Mouse (Mus musculus): ENCODE results near the gene Ssx2ip. TPM values are rescaled to one million over a fixed set of nuclear protein-coding genes. Genes with fewer than 3 reads are reported as not detected.

The Ssx2ip gene
- polyA plus RNA-seq (2016; fragmentation: Nextera tagmentation; extraction: Ambion mirVana), result 20.1 and 23.0 TPM in 2 replicates

DNA sequence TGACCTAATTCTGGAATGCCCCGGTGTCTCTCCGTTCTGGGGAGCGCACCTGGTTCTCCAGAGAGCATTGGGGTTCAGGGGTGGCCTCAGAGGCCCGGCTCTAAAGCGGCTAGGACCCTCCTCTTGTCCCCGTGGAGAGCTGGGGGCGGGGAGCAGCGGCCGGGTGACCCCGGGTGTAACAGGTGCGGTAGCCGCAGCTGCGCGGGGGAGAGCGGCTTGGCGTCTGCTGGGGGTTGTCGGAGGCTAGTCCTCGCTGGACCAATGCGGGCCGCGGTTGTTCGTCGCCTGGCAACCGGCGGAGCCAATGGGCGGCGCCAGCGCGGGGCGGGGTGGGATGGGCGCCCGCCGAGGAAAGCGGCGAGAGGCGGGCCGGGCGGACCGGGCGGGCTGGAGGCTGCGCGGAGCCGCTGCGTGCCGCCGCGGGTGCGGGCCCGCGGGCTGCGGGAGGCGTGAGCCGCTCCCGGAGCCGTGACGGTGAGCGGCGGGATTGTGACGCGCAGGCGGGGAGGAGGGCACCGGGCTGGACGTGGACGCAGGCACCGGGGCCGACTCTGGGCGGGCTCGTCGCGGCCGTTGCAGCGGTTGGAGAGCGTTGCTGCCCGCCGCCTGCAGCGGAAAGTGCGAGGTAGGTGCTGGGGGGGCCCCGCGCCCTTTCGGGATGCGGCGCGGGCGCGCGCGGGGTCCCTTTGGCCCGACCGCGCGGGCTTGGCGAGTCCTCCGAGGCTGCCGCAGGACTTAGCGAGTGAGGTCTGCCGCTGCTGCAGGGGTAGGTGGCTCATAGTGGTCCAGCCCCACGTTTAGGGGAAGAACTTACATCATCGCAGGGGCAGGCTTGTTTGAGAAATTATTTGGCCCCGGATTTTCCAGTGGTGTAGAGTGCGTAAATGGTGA is at the start of gene Ssx2ip:
TSS of gene Ssx2ip (plus strand) at position 332 of the 891 bp plus-strand sequence.
- Histone ChIP-seq H3K4me1 (peaks cover 32% of the 10 kb centered on the region), H3K36me3 (no peaks in the 10 kb centered on the region), H3K27me3 (ENCODE audit: low read depth, poor library complexity, severe bottlenecking) (no peaks in the 10 kb centered on the region), H3K27ac (peak within 1 kb of the TSS; percentile 94), H3K4me3 (peak within 1 kb of the TSS; percentile 94), H3K9me3 (replicated peaks) (no peaks in the 10 kb centered on the region)
- DNase-seq (ENCODE audit: low spot score), result peak; percentile 100
- WGBS, result under 1% methylated on average over 100 of the region's 100 CpGs

DNA sequence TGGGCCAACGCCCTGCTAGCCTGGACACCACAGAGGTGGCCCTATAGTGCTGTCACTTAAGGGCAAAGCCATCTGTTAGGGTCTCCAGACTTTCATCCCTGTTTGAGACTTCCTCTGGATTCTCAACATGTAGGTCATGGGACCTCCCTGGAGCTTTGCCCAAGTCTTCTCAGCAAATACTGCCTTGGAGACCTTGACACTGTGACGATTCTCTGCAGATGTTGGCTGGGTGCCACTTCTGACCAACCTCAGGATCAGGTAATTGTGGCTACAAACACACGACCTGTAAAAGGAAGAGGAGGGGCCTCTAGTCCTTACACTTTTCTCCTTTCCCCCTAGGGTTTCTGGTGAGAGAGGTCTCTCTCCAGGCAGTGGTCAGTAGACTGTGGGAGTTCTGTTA is 49.3 kb upstream of the Ssx2ip start:
- H3K36me3 ChIP-seq, result no peaks in the 10 kb centered on the region
- no peaks in the 10 kb centered on the region for H3K4me1 ChIP-seq
- WGBS, result 89% methylated on average over 3 of the region's 3 CpGs
- no peaks in the 10 kb centered on the region for H3K27me3 ChIP-seq (ENCODE audit: low read depth, poor library complexity, severe bottlenecking)
- DNase-seq (ENCODE audit: low spot score), result no peak
- no peak overlapping the region for H3K27ac ChIP-seq
- H3K4me3 ChIP-seq, result no peak overlapping the region
- no peaks in the 10 kb centered on the region for H3K9me3 ChIP-seq (replicated peaks)

DNA sequence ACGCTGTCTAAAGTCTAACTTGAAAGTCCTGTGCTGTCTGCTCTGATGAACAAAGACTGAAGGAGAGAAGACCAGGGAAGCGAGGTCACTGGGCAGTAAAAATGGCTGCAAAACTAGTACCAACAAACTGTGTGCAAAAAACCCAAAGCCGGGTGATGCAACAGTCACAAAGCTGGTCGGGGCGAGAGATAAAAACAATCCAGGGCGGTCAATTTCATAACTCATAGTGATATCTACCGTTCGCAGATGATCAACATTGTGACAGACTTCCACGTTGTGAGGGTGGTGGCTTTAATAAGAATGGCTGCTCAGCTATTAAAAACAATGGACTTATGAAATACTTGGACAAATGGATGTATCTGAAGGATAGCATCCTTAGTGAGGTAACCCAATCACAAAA is 39.0 kb upstream of the Ssx2ip start:
- no peak for DNase-seq (ENCODE audit: low spot score)
- no peaks in the 10 kb centered on the region for H3K27me3 ChIP-seq (ENCODE audit: low read depth, poor library complexity, severe bottlenecking)
- H3K36me3 ChIP-seq, result no peaks in the 10 kb centered on the region
- WGBS, result 92% methylated on average over 9 of the region's 9 CpGs
- H3K4me3 ChIP-seq, result no peak overlapping the region
- H3K4me1 ChIP-seq, result no peaks in the 10 kb centered on the region
- H3K27ac ChIP-seq, result no peak overlapping the region
- no peaks in the 10 kb centered on the region for H3K9me3 ChIP-seq (replicated peaks)

DNA sequence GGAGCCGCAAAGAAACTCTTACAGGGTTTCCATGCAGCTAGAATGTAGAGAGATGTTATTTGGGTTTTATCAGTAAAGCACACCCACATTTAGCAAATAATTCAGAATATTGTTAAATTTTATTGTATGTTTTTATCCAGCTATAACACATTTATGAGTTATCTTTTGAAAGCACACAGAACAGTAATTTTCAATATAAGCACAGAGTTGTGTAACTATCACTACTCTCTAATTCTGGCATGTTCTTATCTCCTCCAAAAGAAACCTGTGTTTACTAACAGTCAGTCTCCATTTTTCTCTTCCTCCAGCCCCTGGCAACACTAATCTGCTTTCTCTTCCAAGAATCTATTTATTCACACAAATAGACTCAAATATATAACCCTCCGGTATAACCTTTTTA is 37.4 kb upstream of the Ssx2ip start:
- no peaks in the 10 kb centered on the region for H3K4me1 ChIP-seq
- no peak for DNase-seq (ENCODE audit: low spot score)
- no peaks in the 10 kb centered on the region for H3K27me3 ChIP-seq (ENCODE audit: low read depth, poor library complexity, severe bottlenecking)
- no peak overlapping the region for H3K27ac ChIP-seq
- no peaks in the 10 kb centered on the region for H3K36me3 ChIP-seq
- 96% methylated on average over 2 of the region's 2 CpGs for whole genome bisulfite sequencing
- no peaks in the 10 kb centered on the region for H3K9me3 ChIP-seq (replicated peaks)
- H3K4me3 ChIP-seq, result no peak overlapping the region

DNA sequence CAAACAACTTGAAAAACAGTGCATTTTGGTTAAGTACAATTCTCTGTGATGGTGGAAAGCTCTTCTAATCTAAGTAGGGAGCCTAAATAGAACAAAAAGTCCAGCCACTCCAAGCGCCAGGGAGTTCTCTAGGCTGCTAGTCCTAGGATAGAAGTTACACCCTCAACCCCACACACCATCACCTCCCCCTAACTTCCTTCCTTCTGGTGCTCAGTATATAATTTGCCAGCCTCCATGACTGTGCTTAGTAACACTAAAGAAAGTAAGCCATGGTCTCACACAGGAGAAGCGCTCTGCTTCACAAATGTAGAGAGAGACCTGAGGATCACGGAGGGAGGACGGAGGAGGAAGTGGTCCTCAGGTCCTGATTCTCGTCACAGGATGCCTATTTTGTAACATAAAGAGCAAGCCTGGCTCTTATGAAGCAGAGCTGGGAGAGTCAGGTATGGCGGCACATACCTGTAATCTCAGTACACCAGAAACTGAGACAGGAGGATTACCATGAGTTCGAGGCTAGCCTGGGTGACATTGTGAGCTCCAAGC is 33.8 kb upstream of the Ssx2ip start:
- Histone ChIP-seq H3K4me3 (no peak overlapping the region), H3K27me3 (ENCODE audit: low read depth, poor library complexity, severe bottlenecking) (no peaks in the 10 kb centered on the region), H3K36me3 (no peaks in the 10 kb centered on the region), H3K27ac (no peak overlapping the region), H3K4me1 (no peaks in the 10 kb centered on the region), H3K9me3 (replicated peaks) (no peaks in the 10 kb centered on the region)
- no peak for DNase-seq (ENCODE audit: low spot score)
- 88% methylated on average over 7 of the region's 7 CpGs for WGBS

DNA sequence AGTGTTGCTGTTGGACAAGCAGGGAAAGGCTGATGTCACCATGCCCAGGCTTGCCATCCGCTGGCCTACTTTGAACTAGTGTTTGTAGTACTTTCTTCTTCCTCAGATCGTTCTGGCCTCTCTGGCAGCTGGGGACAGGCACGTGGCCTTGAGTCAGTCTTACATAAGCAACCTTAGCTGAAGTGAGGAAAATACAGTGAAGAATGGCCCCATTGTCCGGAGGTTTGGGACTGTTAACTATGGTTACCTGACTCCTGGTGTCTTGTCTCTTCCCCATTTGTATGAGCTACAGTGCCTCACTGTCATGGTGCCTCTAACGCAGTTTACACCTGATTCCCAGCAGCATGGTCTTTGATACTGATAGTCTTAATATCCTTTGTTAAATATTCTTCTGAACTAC is 33.2 kb upstream of the Ssx2ip start:
- no peak overlapping the region for H3K27ac ChIP-seq
- H3K36me3 ChIP-seq, result no peaks in the 10 kb centered on the region
- no peaks in the 10 kb centered on the region for H3K27me3 ChIP-seq (ENCODE audit: low read depth, poor library complexity, severe bottlenecking)
- WGBS, result 84% methylated on average over 5 of the region's 5 CpGs
- no peak overlapping the region for H3K4me3 ChIP-seq
- no peak for DNase-seq (ENCODE audit: low spot score)
- H3K9me3 ChIP-seq (replicated peaks), result no peaks in the 10 kb centered on the region
- no peaks in the 10 kb centered on the region for H3K4me1 ChIP-seq

DNA sequence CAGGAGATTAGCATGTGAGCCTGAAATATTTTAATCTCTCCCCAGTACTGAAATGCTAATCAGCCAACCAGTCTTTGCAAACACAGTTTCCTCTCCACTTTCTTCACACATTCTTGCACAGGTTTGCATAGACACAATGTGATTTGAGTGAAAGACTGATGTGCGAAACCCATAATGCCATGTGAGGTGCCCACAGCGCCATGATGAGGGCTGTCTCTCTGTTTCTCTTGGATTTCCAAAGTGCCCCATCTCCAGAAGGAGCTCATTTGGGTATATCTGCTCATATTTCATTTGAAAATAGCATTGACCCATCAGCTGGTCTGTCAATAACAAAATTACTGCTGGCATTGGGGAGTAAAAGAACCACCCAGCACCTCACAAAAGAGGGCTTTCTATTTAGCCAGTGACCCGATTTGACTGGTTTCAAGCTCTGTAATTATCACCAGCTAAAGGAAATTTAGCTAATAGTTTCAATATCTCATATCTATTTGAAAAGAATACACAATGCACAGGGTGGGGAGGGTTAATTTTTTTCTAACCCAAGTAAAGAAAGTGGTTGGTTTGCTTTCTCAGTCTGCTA is 29.8 kb upstream of the Ssx2ip start:
- Histone ChIP-seq H3K4me3 (no peak overlapping the region), H3K27ac (no peak overlapping the region), H3K4me1 (no peaks in the 10 kb centered on the region), H3K9me3 (replicated peaks) (no peaks in the 10 kb centered on the region), H3K27me3 (ENCODE audit: low read depth, poor library complexity, severe bottlenecking) (no peaks in the 10 kb centered on the region), H3K36me3 (no peaks in the 10 kb centered on the region)
- no peak for DNase-seq (ENCODE audit: low spot score)
- WGBS, result 89% methylated on average over 3 of the region's 3 CpGs

DNA sequence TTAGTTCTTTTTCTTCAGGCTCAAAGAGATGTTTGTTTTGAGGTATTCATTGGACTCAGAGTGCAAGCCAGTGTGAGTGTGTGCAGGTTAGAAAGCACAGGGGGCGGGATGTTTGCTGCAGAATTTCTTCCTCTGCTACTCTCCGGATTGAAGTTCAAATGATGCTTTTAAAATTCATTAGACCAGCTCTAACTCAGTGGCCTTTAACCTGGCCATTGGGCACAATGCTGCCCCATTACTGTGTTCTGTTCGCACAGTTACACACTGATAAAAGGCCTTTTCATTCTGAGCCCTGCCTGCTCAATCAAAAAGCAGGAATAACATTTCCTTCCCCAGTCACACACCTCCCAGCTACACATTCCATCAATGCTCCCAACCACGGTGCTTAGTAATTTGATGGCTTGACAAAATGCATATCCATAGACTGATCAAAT is 29.2 kb upstream of the Ssx2ip start:
- Histone ChIP-seq H3K27ac (no peak overlapping the region), H3K27me3 (ENCODE audit: low read depth, poor library complexity, severe bottlenecking) (no peaks in the 10 kb centered on the region), H3K4me3 (no peak overlapping the region), H3K36me3 (no peaks in the 10 kb centered on the region), H3K9me3 (replicated peaks) (no peaks in the 10 kb centered on the region), H3K4me1 (no peaks in the 10 kb centered on the region)
- DNase-seq (ENCODE audit: low spot score), result no peak
- 82% methylated on average over 4 of the region's 4 CpGs for WGBS

DNA sequence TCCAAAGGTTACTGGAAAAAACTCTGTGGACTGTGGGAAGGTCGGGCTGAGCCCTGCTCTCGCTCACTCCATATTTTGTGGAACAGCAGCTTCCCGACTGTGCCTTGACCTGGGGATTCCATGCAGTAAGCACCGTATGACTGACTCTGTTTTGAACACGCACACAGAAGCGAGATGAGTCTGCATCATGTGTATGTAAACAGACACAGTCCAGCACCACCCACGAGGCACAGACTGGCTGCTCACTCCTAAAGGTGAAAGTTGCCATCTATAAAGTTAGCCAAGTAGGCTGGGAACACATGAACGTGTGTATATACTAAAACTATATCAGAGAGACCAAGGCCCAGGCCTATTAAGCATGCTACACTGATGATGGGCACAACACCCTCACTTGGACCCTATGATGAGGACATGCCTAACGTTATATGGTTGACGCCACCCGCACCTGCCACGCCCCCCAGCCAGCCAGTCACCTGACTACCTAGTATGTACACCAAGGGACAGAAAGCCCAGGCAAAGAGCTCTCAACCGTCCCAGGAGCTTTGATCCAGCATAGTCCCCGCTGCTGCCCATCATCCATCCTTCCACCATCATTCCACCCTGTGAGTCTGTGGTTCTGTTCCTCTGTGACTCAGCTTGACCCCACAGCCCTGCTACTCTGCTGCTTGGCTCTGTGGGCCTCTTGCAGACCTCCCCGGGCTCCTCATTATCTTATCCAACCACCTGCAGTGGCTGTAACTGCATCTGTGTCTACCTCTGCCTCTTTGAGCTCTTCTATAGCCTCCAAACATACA is 27.9 kb upstream of the Ssx2ip start:
- H3K9me3 ChIP-seq (replicated peaks), result no peaks in the 10 kb centered on the region
- no peaks in the 10 kb centered on the region for H3K27me3 ChIP-seq (ENCODE audit: low read depth, poor library complexity, severe bottlenecking)
- no peaks in the 10 kb centered on the region for H3K4me1 ChIP-seq
- DNase-seq (ENCODE audit: low spot score), result no peak
- 91% methylated on average over 15 of the region's 15 CpGs for WGBS
- no peak overlapping the region for H3K27ac ChIP-seq
- H3K36me3 ChIP-seq, result no peaks in the 10 kb centered on the region
- no peak overlapping the region for H3K4me3 ChIP-seq

DNA sequence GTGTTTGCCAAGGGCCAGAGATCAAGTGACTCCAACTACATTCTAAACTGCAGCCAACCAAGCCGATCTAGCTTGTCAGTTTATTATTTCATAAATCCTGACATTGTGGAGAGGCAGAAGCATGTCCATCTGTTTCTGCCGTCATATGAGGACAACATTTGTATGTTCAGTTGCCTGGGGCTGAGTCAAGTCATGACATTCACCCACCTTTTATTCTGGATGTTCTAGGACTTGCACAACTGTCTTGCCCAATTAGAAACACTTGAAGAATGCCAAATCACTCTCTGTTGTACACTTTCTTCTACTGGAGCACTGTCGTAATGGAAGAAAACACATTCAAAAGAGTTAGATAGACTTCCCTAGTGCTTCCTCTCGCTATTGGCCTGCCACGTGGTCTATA is 27.2 kb upstream of the Ssx2ip start:
- Histone ChIP-seq H3K4me1 (no peaks in the 10 kb centered on the region), H3K27ac (no peak overlapping the region), H3K27me3 (ENCODE audit: low read depth, poor library complexity, severe bottlenecking) (no peaks in the 10 kb centered on the region), H3K4me3 (no peak overlapping the region), H3K36me3 (no peaks in the 10 kb centered on the region), H3K9me3 (replicated peaks) (no peaks in the 10 kb centered on the region)
- DNase-seq (ENCODE audit: low spot score), result no peak
- WGBS, result 91% methylated on average over 5 of the region's 5 CpGs

DNA sequence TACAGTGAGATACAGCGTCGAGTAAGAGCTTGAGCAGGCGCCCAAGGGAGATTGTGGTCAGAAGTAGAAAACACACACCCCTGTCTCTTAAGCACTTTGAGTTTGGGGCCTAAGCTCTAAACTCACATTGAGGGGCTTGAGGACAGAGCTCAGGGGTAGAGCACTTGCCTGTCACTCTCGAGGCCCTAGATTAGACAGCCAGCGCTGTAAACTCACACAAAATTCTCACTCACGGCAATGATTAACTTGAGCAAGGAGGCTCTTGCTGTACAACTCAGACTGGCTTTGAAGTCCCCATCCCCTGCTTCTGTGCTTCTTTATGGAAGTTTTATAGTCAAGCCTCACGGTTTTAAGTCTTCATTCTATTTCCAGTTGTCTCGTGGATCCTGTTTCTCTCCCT is 25.7 kb upstream of the Ssx2ip start:
- no peak for DNase-seq (ENCODE audit: low spot score)
- Histone ChIP-seq H3K4me1 (no peaks in the 10 kb centered on the region), H3K36me3 (no peaks in the 10 kb centered on the region), H3K27me3 (ENCODE audit: low read depth, poor library complexity, severe bottlenecking) (no peaks in the 10 kb centered on the region), H3K4me3 (no peak overlapping the region), H3K27ac (no peak overlapping the region), H3K9me3 (replicated peaks) (no peaks in the 10 kb centered on the region)
- 81% methylated on average over 8 of the region's 8 CpGs for WGBS

DNA sequence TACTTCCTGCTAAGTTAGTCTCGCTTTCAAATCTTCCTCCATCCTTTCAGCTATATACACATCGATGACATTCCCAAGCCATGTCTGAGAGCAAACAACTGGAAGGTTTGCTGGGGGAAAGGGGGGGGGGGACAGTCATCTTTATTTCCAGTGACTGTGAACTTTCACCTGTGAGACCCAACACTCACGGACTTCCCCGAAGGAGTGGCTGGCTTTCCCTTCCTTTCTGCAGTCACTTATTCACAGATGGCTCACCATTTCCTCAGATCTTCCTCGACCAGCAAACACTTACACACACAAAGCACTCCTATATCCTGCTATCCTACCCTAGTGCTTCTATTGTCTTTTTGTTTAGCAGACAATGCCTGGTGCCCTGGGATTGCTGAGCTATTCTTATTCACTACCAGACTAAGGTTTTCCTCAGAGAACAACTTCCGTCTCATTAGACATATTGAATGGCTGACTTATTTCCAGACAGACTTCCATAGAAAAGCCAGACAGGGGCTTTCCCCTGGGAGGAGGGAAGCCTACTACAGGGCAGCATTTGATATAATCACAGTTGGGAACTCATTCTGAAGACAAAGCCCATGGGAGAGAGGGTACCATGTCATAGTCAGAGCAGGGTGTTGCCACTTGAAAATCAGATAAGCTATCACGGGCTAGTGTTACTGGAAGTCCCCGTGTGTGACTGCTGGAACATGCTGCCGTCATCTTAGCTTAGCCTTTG is 24.5 kb upstream of the Ssx2ip start:
- no peak for DNase-seq (ENCODE audit: low spot score)
- no peak overlapping the region for H3K27ac ChIP-seq
- 85% methylated on average over 9 of the region's 9 CpGs for WGBS
- H3K27me3 ChIP-seq (ENCODE audit: low read depth, poor library complexity, severe bottlenecking), result no peaks in the 10 kb centered on the region
- no peaks in the 10 kb centered on the region for H3K9me3 ChIP-seq (replicated peaks)
- H3K4me1 ChIP-seq, result no peaks in the 10 kb centered on the region
- H3K4me3 ChIP-seq, result no peak overlapping the region
- H3K36me3 ChIP-seq, result no peaks in the 10 kb centered on the region

All from limb, embryonic 10.5 days (tissue).